ENCODE assay signal across 25 mouse cellular contexts in genomic region chr3:40094701-40095100, GRCm38 (mm10).
DNase-seq lines count a peak whose midpoint lies in the region; ATAC-seq and TF ChIP-seq lines count a peak whose summit lies in the region.
"Had no signal": no experiment of that assay in that cellular context is flagged by ENCODE, and none has a peak within 500 bp of the region (broad histone marks: within the 10 kb centered on the region; RNA-seq: fewer than 3 reads in every experiment).

No protein-coding gene starts in this region.

- no peak for ATAC-seq in forebrain, postnatal 0 days
- ATAC-seq in forebrain, embryonic 11.5 days (replicated peaks; ENCODE audit: low FRiP score) = no peak
- peak; percentile 49 for ATAC-seq in activated CD4-positive, CD25-positive, alpha-beta regulatory T cell, adult 4 months
- ATAC-seq in kidney, embryonic 16.5 days (ENCODE audit: low FRiP score, low TSS enrichment) = no peak
- ATAC-seq: intestine, embryonic 15.5 days had no signal

- peaks cover 18% of the 10 kb centered on the region; the same call in 1 of the 2 replicates for H3K4me1 ChIP-seq in forebrain, postnatal 0 days (ENCODE audit: insufficient read depth)
- peaks cover 5% of the 10 kb centered on the region; the same call in 1 of the 2 replicates for H3K4me1 ChIP-seq in forebrain, embryonic 11.5 days (replicated peaks; ENCODE audit: control insufficient read depth, insufficient read depth, low read length)
- no peaks in the 10 kb centered on the region for H3K4me1 ChIP-seq in kidney, embryonic 16.5 days (ENCODE audit: insufficient read depth, low read length)
- H3K4me1 ChIP-seq: embryonic facial prominence, embryonic 13.5 days; intestine, embryonic 15.5 days had no signal

- H3K9ac ChIP-seq in forebrain, postnatal 0 days = no peak overlapping the region
- no peak overlapping the region for H3K9ac ChIP-seq in forebrain, embryonic 11.5 days (ENCODE audit: low read length)
- no peak overlapping the region for H3K9ac ChIP-seq in kidney, embryonic 16.5 days (replicated peaks; ENCODE audit: low read length)
- H3K9ac ChIP-seq: embryonic facial prominence, embryonic 13.5 days; forebrain, embryonic 13.5 days; hindbrain, embryonic 15.5 days; intestine, embryonic 15.5 days had no signal

- no peaks in the 10 kb centered on the region for H3K27me3 ChIP-seq in forebrain, postnatal 0 days (ENCODE audit: insufficient read depth, low read length)
- H3K27me3 ChIP-seq in forebrain, embryonic 11.5 days (ENCODE audit: control insufficient read depth, insufficient read depth, low read length) = no peaks in the 10 kb centered on the region
- no peaks in the 10 kb centered on the region for H3K27me3 ChIP-seq in kidney, embryonic 16.5 days (ENCODE audit: insufficient read depth, low read length)
- H3K27me3 ChIP-seq: embryonic facial prominence, embryonic 13.5 days; forebrain, embryonic 13.5 days; hindbrain, embryonic 15.5 days; intestine, embryonic 15.5 days had no signal

- H3K4me3 ChIP-seq in forebrain, postnatal 0 days (ENCODE audit: low read depth, low read length) = no peak overlapping the region
- H3K4me3 ChIP-seq in forebrain, embryonic 11.5 days (ENCODE audit: low read depth, low read length) = no peak overlapping the region
- no peak overlapping the region for H3K4me3 ChIP-seq in kidney, embryonic 16.5 days (ENCODE audit: low read length)
- H3K4me3 ChIP-seq: embryonic facial prominence, embryonic 10.5 days; embryonic facial prominence, embryonic 13.5 days; erythroblast, embryonic 14.5 days; forebrain, embryonic 13.5 days; hindbrain, embryonic 15.5 days; intestine, embryonic 15.5 days had no signal

- no peaks in the 10 kb centered on the region for H3K9me3 ChIP-seq in forebrain, postnatal 0 days (ENCODE audit: low read length)
- peaks cover 3% of the 10 kb centered on the region; the same call in 1 of the 2 replicates for H3K9me3 ChIP-seq in forebrain, embryonic 11.5 days (ENCODE audit: control insufficient read depth, low read length)
- H3K9me3 ChIP-seq in kidney, embryonic 16.5 days (ENCODE audit: low read length) = no peaks in the 10 kb centered on the region; the same call in 1 of the 2 replicates
- H3K9me3 ChIP-seq: hindbrain, embryonic 15.5 days; intestine, embryonic 15.5 days had no signal

- H3K4me2 ChIP-seq in forebrain, postnatal 0 days (ENCODE audit: low read depth) = no peak overlapping the region
- no peak overlapping the region for H3K4me2 ChIP-seq in forebrain, embryonic 11.5 days (ENCODE audit: low read depth, low read length, severe bottlenecking)
- no peak overlapping the region for H3K4me2 ChIP-seq in kidney, embryonic 16.5 days (replicated peaks; ENCODE audit: low read depth, low read length)
- H3K4me2 ChIP-seq: embryonic facial prominence, embryonic 13.5 days; forebrain, embryonic 13.5 days; heart, embryonic 11.5 days; hindbrain, embryonic 15.5 days; intestine, embryonic 15.5 days had no signal

- no peaks in the 10 kb centered on the region for H3K36me3 ChIP-seq in forebrain, postnatal 0 days (ENCODE audit: insufficient read depth)
- no peaks in the 10 kb centered on the region for H3K36me3 ChIP-seq in forebrain, embryonic 11.5 days (ENCODE audit: control insufficient read depth, insufficient read depth, low read length)
- no peaks in the 10 kb centered on the region for H3K36me3 ChIP-seq in kidney, embryonic 16.5 days (ENCODE audit: insufficient read depth, low read length)
- H3K36me3 ChIP-seq: embryonic facial prominence, embryonic 10.5 days; embryonic facial prominence, embryonic 13.5 days; hindbrain, embryonic 15.5 days; intestine, embryonic 15.5 days had no signal

- no peak for TF ChIP-seq CTCF in forebrain, postnatal 0 days (IDR thresholded peaks at IDR 0.05; ENCODE audit: low read depth)

- DNase-seq in forebrain, postnatal 0 days = no peak
- DNase-seq in forebrain, embryonic 11.5 days (ENCODE audit: low spot score) = no peak
- peak; percentile 32 for DNase-seq in CD4-positive helper T cell, adult 2 months (ENCODE audit: low read depth, low spot score)
- DNase-seq in gastrocnemius, postnatal 4 days (ENCODE audit: low spot score in 2 of 2) = no peak
- DNase-seq: adrenal gland, adult 2 months; adrenal gland, postnatal 14 days; cerebellum, adult 11-12 months; cerebellum, adult 8-10 months; cerebellum, postnatal 10 days; cerebellum, postnatal 36 days; embryo, embryonic 11 days; gastrocnemius, postnatal 10 days; gastrocnemius, postnatal 36 days; heart, adult 11 months; kidney, adult 18-20 months; kidney, adult 9 months had no signal

- 0 out of 2 replicates have a peak overlapping the region, but pooled peaks have one; percentile 16 for H3K27ac ChIP-seq in forebrain, postnatal 0 days (ENCODE audit: low read depth, low read length)
- H3K27ac ChIP-seq in forebrain, embryonic 11.5 days (ENCODE audit: low read depth, low read length) = no peak overlapping the region
- no peak overlapping the region for H3K27ac ChIP-seq in kidney, embryonic 16.5 days (ENCODE audit: low read length)
- H3K27ac ChIP-seq: embryonic facial prominence, embryonic 10.5 days; embryonic facial prominence, embryonic 13.5 days; forebrain, embryonic 13.5 days; hindbrain, embryonic 15.5 days; intestine, embryonic 15.5 days had no signal
